Mouse (Mus musculus) CH12.LX (cell line): ENCODE results near the gene Dab2.

Experiments used
- BHLHE40 ChIP-seq: IDR thresholded peaks from 2 replicates; pipeline ENCODE4 v1.6.1; 2011; ENCODE audit warnings: mild to moderate bottlenecking, low read depth, low read length, improper control_type of control experiment
- CTCF ChIP-seq, 2 experiments: IDR thresholded peaks in 1 of 2; conservative IDR thresholded peaks in 1 of 2; 2 replicates each; pipeline ENCODE4 v1.5.1; 2011 to 2012; ENCODE audit warnings: low read depth in 2 of 2, low read length in 2 of 2, improper control_type of control experiment in 1 of 2, inconsistent platforms in 1 of 2, mild to moderate bottlenecking in 1 of 2, moderate library complexity in 1 of 2
- E2F4 ChIP-seq: IDR thresholded peaks from 2 replicates; pipeline ENCODE4 v1.6.1; 2011; ENCODE audit warnings: low read depth, low read length, improper control_type of control experiment; ENCODE audit not compliant: insufficient replicate concordance
- EP300 ChIP-seq: IDR thresholded peaks from 2 replicates; pipeline ENCODE4 v1.6.1; 2011; ENCODE audit warnings: low read length, improper control_type of control experiment
- HCFC1 ChIP-seq: IDR thresholded peaks from 2 replicates; pipeline ENCODE4 v1.6.1; 2012; ENCODE audit warnings: low read depth, mild to moderate bottlenecking, inconsistent platforms, low read length, improper control_type of control experiment
- JUND ChIP-seq: conservative IDR thresholded peaks from 2 replicates; pipeline ENCODE4 v1.6.1; 2011; ENCODE audit warnings: low read depth, low read length, improper control_type of control experiment
- POLR2A ChIP-seq: IDR thresholded peaks from 2 replicates; pipeline ENCODE4 v1.6.1; 2011; ENCODE audit warnings: low read depth, mild to moderate bottlenecking, improper control_type of control experiment, low read length
- RAD21 ChIP-seq: IDR thresholded peaks from 2 replicates; pipeline ENCODE4 v1.6.1; 2011; ENCODE audit warnings: low read depth, mild to moderate bottlenecking, low read length, improper control_type of control experiment, moderate library complexity
- SIN3A ChIP-seq: IDR thresholded peaks from 2 replicates; pipeline ENCODE4 v1.6.1; 2012; ENCODE audit warnings: low read length, improper control_type of control experiment, inconsistent platforms
- SMC3 ChIP-seq: IDR thresholded peaks from 2 replicates; pipeline ENCODE4 v1.6.1; 2011; ENCODE audit warnings: low read depth, low read length, improper control_type of control experiment
- TBP ChIP-seq: conservative IDR thresholded peaks from 2 replicates; pipeline ENCODE4 v1.6.1; 2011; ENCODE audit warnings: low read depth, low read length, improper control_type of control experiment

- TF ChIP-seq SMC3 = no peak
- TF ChIP-seq BHLHE40 = no peak
- no peak for TF ChIP-seq E2F4
- no peak for TF ChIP-seq SIN3A
- no peak for TF ChIP-seq POLR2A
- no peak for TF ChIP-seq CTCF (conservative IDR thresholded peaks at IDR 0.05 in 1 of 2, IDR thresholded peaks at IDR 0.05 in 1 of 2; ENCODE audit: low read depth in 2 of 2, low read length in 2 of 2)
- no peak for TF ChIP-seq RAD21
- no peak for TF ChIP-seq TBP
- TF ChIP-seq EP300 = no peak
- TF ChIP-seq HCFC1 = no peak
- no peak for TF ChIP-seq JUND
These were observed 149.3 kb downstream of the Dab2 start for GRCm38 (mm10) chr15:6448892-6449291.
